Mouse (Mus musculus) thymus, postnatal 10 days (tissue): ENCODE results near the gene Psmb10.

Experiments
- DNase-seq, 2 experiments: peaks; one replicate each; pipeline ENCODE4 v3.0.0; 2021; ENCODE audit warnings: low spot score in 2 of 2

Gene Psmb10

DNA sequence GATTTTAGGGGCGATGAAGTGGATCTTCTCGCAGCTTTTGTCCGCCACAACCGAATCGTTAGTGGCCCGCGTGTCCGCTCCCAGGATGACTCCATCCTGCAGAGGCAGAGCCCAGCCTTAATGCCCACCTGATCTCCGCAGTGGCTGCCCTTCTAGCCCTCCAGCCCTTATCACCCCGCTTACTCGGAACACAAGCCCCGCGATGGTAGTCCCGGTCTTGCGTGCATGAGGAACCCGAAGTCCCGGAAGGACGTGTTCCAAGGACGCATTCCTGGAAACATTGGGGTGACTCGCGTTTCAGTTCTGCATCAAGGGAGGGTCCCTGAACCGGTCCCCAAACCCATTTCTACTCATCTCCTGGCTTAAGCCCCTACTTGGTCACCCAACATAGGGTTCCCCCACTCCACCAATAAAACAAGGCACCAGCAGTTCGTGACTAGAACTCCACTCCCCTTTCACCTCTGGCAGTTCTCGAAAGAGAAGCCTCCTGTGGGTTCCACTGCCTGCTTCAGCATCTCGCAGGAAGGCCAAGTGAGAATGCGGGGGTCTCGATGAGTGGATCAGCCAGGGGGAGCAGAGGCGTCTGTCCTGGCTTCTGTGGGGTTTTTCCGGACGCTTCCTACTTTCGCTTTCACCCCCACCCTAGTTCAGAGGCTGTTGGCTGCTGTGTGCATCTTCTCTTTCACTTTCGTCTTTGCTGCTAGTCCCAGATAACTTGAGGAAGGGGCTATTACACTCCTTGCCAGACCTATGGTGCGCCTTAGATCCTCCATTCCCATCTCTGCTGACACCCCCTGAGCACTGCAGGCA, 543 bp downstream of the Psmb10 start:
- peak; percentile 30 to 49 for DNase-seq

- DNase-seq, result peak; percentile 47 to 57
These were observed 1.3 kb downstream of the Psmb10 start for GRCm38 (mm10) chr8:105936866-105937475.

GRCm38 (mm10) chr8:105935863-105936603, 2.2 kb downstream of the Psmb10 start:
- no peak for DNase-seq

DNA sequence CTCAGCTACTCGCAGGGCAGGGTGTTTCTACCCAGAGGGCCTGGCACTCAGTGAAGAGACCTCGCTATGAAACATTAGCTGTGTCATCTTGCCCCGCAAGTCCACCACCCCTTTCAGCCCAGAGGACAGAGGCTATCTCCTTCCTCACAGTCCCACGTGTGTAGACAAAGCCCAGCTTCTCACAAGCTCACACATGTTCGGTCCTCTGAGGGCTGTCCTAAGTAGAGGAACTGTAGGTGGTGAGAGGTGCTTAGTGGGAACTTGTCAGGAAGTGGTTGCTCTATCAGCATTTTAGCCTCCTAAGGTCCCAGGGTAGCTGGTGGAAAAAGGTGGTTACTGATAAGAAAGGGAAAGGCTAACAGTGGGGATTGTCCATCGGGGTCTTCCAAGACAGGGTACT, 3.1 kb downstream of the Psmb10 start:
- no peak for DNase-seq

- DNase-seq, result no peak
These were observed 4.5 kb downstream of the Psmb10 start, which contains the start of gene Ctrl for GRCm38 (mm10) chr8:105933762-105934161. Gene Ctrl, minus strand, starts transcription at chr8:105933862.

DNA sequence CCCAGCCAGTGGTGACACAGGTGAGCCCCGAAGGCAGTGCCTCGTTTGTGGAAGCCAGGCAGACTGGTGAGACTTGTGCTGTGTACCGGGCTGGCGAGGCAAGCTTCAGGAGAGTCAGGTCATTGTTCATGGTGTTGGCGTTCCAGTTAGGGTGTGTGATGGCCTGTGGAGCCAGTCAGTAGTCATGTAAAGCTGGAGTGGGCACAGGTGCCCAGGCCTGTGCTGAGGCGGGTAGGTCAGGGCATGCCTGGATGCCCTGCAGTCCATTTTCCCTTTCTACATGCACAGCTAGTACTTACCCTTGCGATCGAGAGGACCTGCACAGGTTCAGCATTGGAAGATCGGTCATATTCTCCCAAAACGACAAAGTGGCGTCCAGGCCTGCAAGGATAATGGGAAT, 5.7 kb downstream of the Psmb10 start:
- DNase-seq, result no peak

GRCm38 (mm10) chr8:105931271-105931670, 7.0 kb downstream of the Psmb10 start:
- DNase-seq, result no peak

DNA sequence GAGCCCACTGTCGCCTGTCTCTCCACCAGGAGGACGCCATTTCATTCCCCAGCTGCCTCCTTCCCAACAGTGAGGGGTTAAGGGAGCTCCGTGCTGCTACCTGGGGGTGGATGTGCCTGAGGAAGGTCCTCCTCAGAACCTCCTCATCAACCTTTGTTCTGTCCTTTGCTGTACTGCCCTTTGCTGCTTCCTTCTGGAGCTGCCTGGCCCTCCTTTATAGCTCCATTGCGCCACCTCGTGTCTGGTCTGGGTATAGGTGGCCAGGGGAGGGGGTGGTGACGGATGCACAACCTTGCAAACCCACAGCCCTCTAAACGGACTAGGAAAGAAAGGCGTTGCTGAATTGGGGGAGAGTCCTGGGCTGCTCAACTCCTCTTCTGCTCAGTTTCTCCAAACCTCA, 7.6 kb downstream of the Psmb10 start:
- DNase-seq, result peak; percentile 76 to 95

GRCm38 (mm10) chr8:105925123-105925522, 13.1 kb downstream of the Psmb10 start:
- no peak for DNase-seq

- no peak for DNase-seq
These were observed 18.9 kb downstream of the Psmb10 start for GRCm38 (mm10) chr8:105919390-105919789.

DNA sequence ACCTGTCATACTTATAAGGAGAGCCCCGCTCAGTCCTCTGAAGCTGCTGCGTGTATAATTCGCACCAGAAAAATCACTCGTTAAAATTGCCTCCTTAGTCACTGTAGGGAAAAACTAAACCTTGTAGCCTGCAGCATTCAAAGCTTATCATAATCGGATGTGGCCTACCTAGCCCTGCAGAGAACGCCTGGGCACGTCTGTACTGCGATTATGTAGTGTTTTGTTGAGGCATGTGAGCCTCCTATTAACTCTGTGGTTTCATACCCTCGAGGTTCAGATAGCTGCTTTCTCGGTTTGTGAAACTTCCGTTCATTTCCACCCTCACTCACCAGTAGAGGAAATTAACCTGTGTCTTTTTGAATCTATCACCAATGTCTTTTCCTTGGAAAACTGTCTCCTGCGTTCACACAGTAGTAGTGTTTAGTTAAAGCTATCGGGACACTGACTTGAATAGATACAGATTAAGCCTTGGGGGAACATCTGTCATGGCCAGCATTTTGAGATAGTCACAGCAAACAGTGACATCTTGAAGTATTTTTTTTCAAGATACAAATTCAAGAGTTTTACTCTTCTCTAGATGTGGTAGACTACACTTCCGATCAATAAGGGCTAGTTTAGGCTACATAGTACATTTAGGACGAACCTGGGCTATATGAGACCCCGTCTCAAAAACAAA, 37.2 kb downstream of the Psmb10 start:
- no peak for DNase-seq

GRCm38 (mm10) chr8:105900180-105900940, 37.9 kb downstream of the Psmb10 start, which contains the start of gene Pskh1:
Gene Pskh1, plus strand, starts transcription at chr8:105900441.
- DNase-seq, result peak; percentile 89 to 93

GRCm38 (mm10) chr8:105897801-105898480, 40.3 kb downstream of the Psmb10 start:
- DNase-seq, result no peak

- no peak for DNase-seq
These were observed 44.9 kb downstream of the Psmb10 start, which contains the start of gene Nrn1l for GRCm38 (mm10) chr8:105893339-105893738. Gene Nrn1l, plus strand, starts transcription at chr8:105893567.

DNA sequence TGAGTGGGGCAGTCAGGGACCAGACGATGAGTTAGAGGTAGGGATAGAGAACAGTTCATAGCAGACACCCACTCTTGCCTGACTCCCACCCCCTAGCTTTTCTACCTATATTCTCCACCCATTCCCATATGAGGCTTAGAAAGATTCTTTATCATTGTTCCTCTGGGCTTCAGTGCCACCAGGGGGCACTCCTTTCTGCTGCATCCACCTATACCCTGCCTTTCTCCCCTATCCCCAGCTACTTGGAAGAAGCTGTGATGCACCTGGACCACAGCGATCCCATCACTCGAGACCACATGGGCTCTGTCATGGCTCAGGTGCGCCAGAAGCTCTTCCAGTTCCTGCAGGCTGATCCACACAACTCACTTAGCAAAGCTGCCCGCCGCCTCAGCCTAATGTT, 45.8 kb downstream of the Psmb10 start:
- DNase-seq, result peak in 1 of 2 experiments; percentile 32

DNA sequence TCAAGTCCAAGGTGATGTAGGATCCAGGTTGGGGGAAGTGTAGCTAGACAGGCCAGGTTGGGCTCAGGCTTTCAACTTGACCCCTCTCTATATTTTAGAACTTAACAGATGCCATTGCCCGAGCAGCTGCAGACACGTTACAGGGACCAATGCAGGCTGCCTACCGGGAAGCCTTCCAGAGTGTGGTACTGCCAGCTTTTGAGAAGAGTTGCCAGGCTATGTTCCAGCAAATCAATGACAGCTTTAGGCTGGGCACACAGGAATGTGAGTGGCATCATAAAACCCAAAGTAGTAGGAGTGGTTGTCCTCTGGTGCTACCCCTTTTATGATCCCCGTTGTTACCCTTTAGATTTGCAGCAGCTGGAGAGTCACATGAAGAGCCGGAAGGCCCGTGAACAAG, 47.4 kb downstream of the Psmb10 start:
- no peak for DNase-seq

- DNase-seq, result no peak
These were observed 48.3 kb downstream of the Psmb10 start for GRCm38 (mm10) chr8:105889756-105890465.
